Mouse (Mus musculus) myocyte (in vitro differentiated cells): ENCODE data around the gene Inpp5d. TPM values are rescaled to one million over a fixed set of nuclear protein-coding genes. Genes with fewer than 3 reads are reported as not detected.
A peak's percentile ranks its signal among the peaks of the same experiment; 100 is the strongest.

ENCODE experiments used
- H3K27me3 ChIP-seq: one replicate; pipeline ENCODE4 v1.6.1; 2011; ENCODE audit not compliant: control insufficient read depth, insufficient read depth, insufficient read length
- H3K36me3 ChIP-seq: one replicate; pipeline ENCODE4 v1.6.1; 2011; ENCODE audit not compliant: control insufficient read depth, insufficient read depth
- H3K4me2 ChIP-seq: one replicate; pipeline ENCODE4 v1.6.1; 2011; ENCODE audit warnings: low read depth, control low read depth
- H3K4me3 ChIP-seq: one replicate; pipeline ENCODE4 v1.5.1; 2011; ENCODE audit warnings: mild to moderate bottlenecking, control low read depth, moderate library complexity
- H3K79me2 ChIP-seq: one replicate; pipeline ENCODE4 v1.6.1; 2011; ENCODE audit not compliant: control insufficient read depth, insufficient read depth
- H3ac ChIP-seq: one replicate; pipeline ENCODE4 v1.6.1; 2011; ENCODE audit not compliant: control insufficient read depth, insufficient read length
- CEBPB ChIP-seq: IDR thresholded peaks from 2 replicates; pipeline ENCODE4 v1.6.1; 2011; ENCODE audit warnings: mild to moderate bottlenecking, moderate library complexity; ENCODE audit not compliant: poor library complexity, insufficient read depth, severe bottlenecking
- E2F4 ChIP-seq: IDR thresholded peaks from one replicate; pipeline ENCODE4 v1.6.1; 2011; ENCODE audit warnings: mild to moderate bottlenecking, control low read depth, moderate library complexity; ENCODE audit not compliant: insufficient read depth
- MAX ChIP-seq: IDR thresholded peaks from one replicate; pipeline ENCODE4 v1.6.1; 2011; ENCODE audit warnings: low read depth, mild to moderate bottlenecking, control low read depth
- MYOD1 ChIP-seq, 3 experiments: IDR thresholded peaks; one replicate each; pipeline ENCODE4 v1.6.1; 2011; ENCODE audit warnings: control low read depth in 2 of 3, low read depth in 2 of 3, mild to moderate bottlenecking in 2 of 3, moderate library complexity in 1 of 3; ENCODE audit not compliant: insufficient read length in 2 of 3, control insufficient read depth in 1 of 3
- MYOG ChIP-seq, 3 experiments: IDR thresholded peaks; one replicate each; pipeline ENCODE4 v1.6.1; 2011; ENCODE audit warnings: control low read depth in 2 of 3, low read depth in 2 of 3, mild to moderate bottlenecking in 2 of 3; ENCODE audit not compliant: insufficient read length in 2 of 3, control insufficient read depth in 1 of 3, insufficient read depth in 1 of 3
- POLR2A ChIP-seq: IDR thresholded peaks from one replicate; pipeline ENCODE4 v1.6.1; 2011; ENCODE audit warnings: low read depth, mild to moderate bottlenecking, control low read depth, moderate library complexity; ENCODE audit not compliant: insufficient read length
- POLR2AphosphoS2 ChIP-seq: IDR thresholded peaks from one replicate; pipeline ENCODE4 v1.6.1; 2011; ENCODE audit warnings: low read depth, control low read depth; ENCODE audit not compliant: insufficient read length
- REST ChIP-seq: IDR thresholded peaks from one replicate; pipeline ENCODE4 v1.6.1; 2011; ENCODE audit warnings: mild to moderate bottlenecking, control low read depth, moderate library complexity; ENCODE audit not compliant: insufficient read depth, insufficient read length
- SRF ChIP-seq: IDR thresholded peaks from one replicate; pipeline ENCODE4 v1.6.1; 2011; ENCODE audit warnings: low read depth; ENCODE audit not compliant: control insufficient read depth, insufficient read length
- TCF12 ChIP-seq: IDR thresholded peaks from one replicate; pipeline ENCODE4 v1.6.1; 2011; ENCODE audit warnings: mild to moderate bottlenecking, control low read depth; ENCODE audit not compliant: poor library complexity, insufficient read depth, severe bottlenecking
- TCF3 ChIP-seq: IDR thresholded peaks from one replicate; pipeline ENCODE4 v1.6.1; 2011; ENCODE audit warnings: low read depth, control low read depth; ENCODE audit not compliant: insufficient read length
- USF1 ChIP-seq: IDR thresholded peaks from one replicate; pipeline ENCODE4 v1.6.1; 2011; ENCODE audit warnings: low read depth, mild to moderate bottlenecking, control low read depth, moderate library complexity
- polyA plus RNA-seq: library from polyadenylated mRNA; unstranded; fragments of >200 nt; fragmentation: generic; extraction: Trizol; gene quantifications from one replicate; pipeline ENCODE4 v1.2.1, GENCODE M21; 2012; ENCODE audit warnings: missing spikeins

Gene Inpp5d
- polyA plus RNA-seq, 1 experiment, result 0.13 TPM

GRCm38 (mm10) chr1:87706361-87706760 is 86.2 kb downstream of the Inpp5d start:
- TF ChIP-seq REST, result no peak
- no peak for TF ChIP-seq TCF3
- TF ChIP-seq TCF12, result no peak
- TF ChIP-seq MYOD1 (IDR thresholded peaks at IDR 0.05; ENCODE audit: control insufficient read depth in 1 of 3, insufficient read length in 2 of 3, low read depth in 2 of 3), result no peak
- TF ChIP-seq POLR2AphosphoS2, result no peak
- TF ChIP-seq MAX, result no peak
- TF ChIP-seq CEBPB, result no peak
- TF ChIP-seq POLR2A, result no peak
- TF ChIP-seq E2F4, result no peak
- no peak for TF ChIP-seq SRF
- no peak for TF ChIP-seq USF1
- TF ChIP-seq MYOG (IDR thresholded peaks at IDR 0.05; ENCODE audit: control insufficient read depth in 1 of 3, insufficient read depth in 1 of 3, insufficient read length in 2 of 3, low read depth in 2 of 3), result no peak
- no peaks in the 10 kb centered on the region for H3K79me2 ChIP-seq
- H3ac ChIP-seq, result no peak overlapping the region

GRCm38 (mm10) chr1:87709020-87709419 is 88.9 kb downstream of the Inpp5d start:
- H3ac ChIP-seq, result no peak overlapping the region
- no peaks in the 10 kb centered on the region for H3K36me3 ChIP-seq
- TF ChIP-seq MYOG (IDR thresholded peaks at IDR 0.05; ENCODE audit: control insufficient read depth in 1 of 3, insufficient read depth in 1 of 3, insufficient read length in 2 of 3, low read depth in 2 of 3), result no peak
- TF ChIP-seq MYOD1 (IDR thresholded peaks at IDR 0.05; ENCODE audit: control insufficient read depth in 1 of 3, insufficient read length in 2 of 3, low read depth in 2 of 3), result no peak
- TF ChIP-seq POLR2AphosphoS2, result no peak
- TF ChIP-seq USF1, result no peak
- no peak for TF ChIP-seq MAX
- TF ChIP-seq TCF3, result no peak
- no peak for TF ChIP-seq POLR2A
- TF ChIP-seq CEBPB, result no peak
- no peak for TF ChIP-seq E2F4
- TF ChIP-seq SRF, result no peak
- TF ChIP-seq REST, result no peak
- TF ChIP-seq TCF12, result no peak
- H3K79me2 ChIP-seq, result no peaks in the 10 kb centered on the region
- no peaks in the 10 kb centered on the region for H3K27me3 ChIP-seq
- no peak overlapping the region for H3K4me2 ChIP-seq
- no peak overlapping the region for H3K4me3 ChIP-seq

More at GRCm38 (mm10) chr1:87706361-87706760, 86.2 kb downstream of the Inpp5d start:
- Histone ChIP-seq H3K4me3 (no peak overlapping the region), H3K27me3 (no peaks in the 10 kb centered on the region), H3K4me2 (no peak overlapping the region), H3K36me3 (no peaks in the 10 kb centered on the region)

- Histone ChIP-seq H3K79me2 (no peaks in the 10 kb centered on the region), H3ac (no peak overlapping the region), H3K4me2 (no peak overlapping the region), H3K27me3 (no peaks in the 10 kb centered on the region), H3K4me3 (no peak overlapping the region), H3K36me3 (no peaks in the 10 kb centered on the region)
- TF ChIP-seq TCF12 (no peak), MYOG (IDR thresholded peaks at IDR 0.05; ENCODE audit: control insufficient read depth in 1 of 3, insufficient read depth in 1 of 3, insufficient read length in 2 of 3, low read depth in 2 of 3) (peak in 1 of 3 experiments; percentile 54)
These were observed 89.7 kb downstream of the Inpp5d start for GRCm38 (mm10) chr1:87709661-87710270.

- no peaks in the 10 kb centered on the region for H3K36me3 ChIP-seq
- H3ac ChIP-seq, result no peak overlapping the region
- no peaks in the 10 kb centered on the region for H3K79me2 ChIP-seq
- TF ChIP-seq E2F4 (no peak), MAX (no peak), TCF3 (no peak), CEBPB (no peak), USF1 (no peak), SRF (no peak), POLR2AphosphoS2 (no peak), REST (no peak), MYOG (IDR thresholded peaks at IDR 0.05; ENCODE audit: control insufficient read depth in 1 of 3, insufficient read depth in 1 of 3, insufficient read length in 2 of 3, low read depth in 2 of 3) (no peak), POLR2A (no peak), TCF12 (no peak), MYOD1 (IDR thresholded peaks at IDR 0.05; ENCODE audit: control insufficient read depth in 1 of 3, insufficient read length in 2 of 3, low read depth in 2 of 3) (no peak)
- no peak overlapping the region for H3K4me3 ChIP-seq
- H3K27me3 ChIP-seq, result no peaks in the 10 kb centered on the region
- H3K4me2 ChIP-seq, result no peak overlapping the region
These were observed 92.0 kb downstream of the Inpp5d start for GRCm38 (mm10) chr1:87711938-87712613.
